Mouse (Mus musculus): ENCODE measurements at regions not wholly inside any gene's neighbourhood (a gene's known extent, or its start where the extent isn't known, plus 50 kb on each side); places are given as distances from the start of the nearest gene placed in this dataset.
A peak's percentile ranks its signal among the peaks of the same experiment; 100 is the strongest.

DNA sequence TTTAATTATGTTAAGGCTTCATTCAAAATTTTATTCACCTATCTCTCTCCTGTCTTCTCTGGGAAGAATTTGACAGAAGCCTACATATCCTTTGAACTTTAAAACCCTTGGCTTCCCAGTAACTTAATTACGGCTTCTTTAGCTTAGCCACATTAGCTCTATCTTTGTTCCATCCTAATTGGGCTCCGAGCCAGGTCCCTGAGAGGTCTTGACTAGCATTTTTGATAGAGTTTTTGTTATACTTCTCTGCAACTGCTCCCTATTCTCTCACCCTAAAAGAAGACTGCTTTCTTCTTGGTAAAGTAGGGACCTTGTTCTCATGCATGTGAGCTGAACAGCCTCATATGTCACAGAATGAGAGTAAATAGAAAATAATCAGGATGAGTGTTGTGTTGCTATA lies 115.1 kb upstream of the Nox3 start:
- Histone ChIP-seq H3K36me3 (no peaks in the 10 kb centered on the region), H3K4me1 (no peaks in the 10 kb centered on the region), H3K27me3 (no peaks in the 10 kb centered on the region), H3K4me3 (no peak overlapping the region), H3K27ac (replicated peaks) (no peak overlapping the region), H3K4me2 (replicated peaks) (no peak overlapping the region), H3K9me3 (no peaks in the 10 kb centered on the region), H3K9ac (replicated peaks) (no peak overlapping the region)
- WGBS: 69% methylated on average over 2 of the region's 2 CpGs
- ATAC-seq (ENCODE audit: low FRiP score, low read depth): no peak

DNA sequence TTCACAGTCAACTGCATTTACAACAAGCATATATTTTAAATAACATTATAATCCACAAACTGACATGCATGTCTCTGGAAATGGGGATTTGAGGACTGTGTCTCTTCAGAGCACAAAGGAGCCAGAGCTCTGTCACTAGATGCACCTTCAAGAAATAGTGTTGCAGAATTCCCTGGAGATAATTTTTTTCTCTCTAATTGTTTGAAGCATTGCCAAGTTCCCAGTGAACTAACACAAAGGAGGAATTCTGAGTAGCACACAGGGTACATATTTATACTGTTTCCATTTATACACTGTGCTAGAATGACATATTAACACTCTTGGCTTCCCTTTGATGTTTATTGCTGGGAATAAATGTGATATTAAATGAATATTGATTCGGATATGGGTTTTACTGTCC lies 107.4 kb upstream of the Nox3 start:
- no peaks in the 10 kb centered on the region for H3K4me1 ChIP-seq
- no peak overlapping the region for H3K4me3 ChIP-seq
- ATAC-seq (ENCODE audit: low FRiP score, low read depth): no peak
- H3K36me3 ChIP-seq: no peaks in the 10 kb centered on the region
- WGBS: 95% methylated on average over 1 of the region's 1 CpGs
- no peaks in the 10 kb centered on the region for H3K9me3 ChIP-seq
- H3K27ac ChIP-seq (replicated peaks): no peak overlapping the region
- H3K9ac ChIP-seq (replicated peaks): no peak overlapping the region
- H3K4me2 ChIP-seq (replicated peaks): no peak overlapping the region
- H3K27me3 ChIP-seq: no peaks in the 10 kb centered on the region

DNA sequence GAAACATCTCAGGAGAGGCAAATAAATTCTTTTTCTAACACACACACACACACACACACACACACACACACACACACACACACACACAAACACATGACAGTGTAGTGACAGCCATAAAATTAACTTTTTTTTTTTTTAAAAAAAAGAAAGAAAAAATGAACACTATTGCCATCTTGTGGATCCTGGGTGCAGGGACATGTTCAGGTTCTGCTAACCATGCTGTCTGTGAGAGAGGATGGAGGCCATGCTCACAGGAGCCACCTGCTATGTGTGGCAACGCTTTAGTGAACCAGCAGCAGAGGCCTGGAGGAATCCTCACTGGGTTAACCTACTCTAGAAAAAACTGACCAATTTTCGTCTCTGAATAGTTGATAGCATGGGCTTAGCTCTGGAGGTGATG lies 96.5 kb upstream of the Nox3 start:
- peak; percentile 66; the same call in 1 of the 2 replicates for ATAC-seq (ENCODE audit: low FRiP score, low read depth)
- Histone ChIP-seq H3K36me3 (no peaks in the 10 kb centered on the region), H3K4me1 (no peaks in the 10 kb centered on the region), H3K9me3 (no peaks in the 10 kb centered on the region), H3K27me3 (no peaks in the 10 kb centered on the region), H3K4me2 (replicated peaks) (no peak overlapping the region), H3K9ac (replicated peaks) (no peak overlapping the region), H3K4me3 (no peak overlapping the region), H3K27ac (replicated peaks) (no peak overlapping the region)
- WGBS: 12% methylated on average over 2 of the region's 2 CpGs

DNA sequence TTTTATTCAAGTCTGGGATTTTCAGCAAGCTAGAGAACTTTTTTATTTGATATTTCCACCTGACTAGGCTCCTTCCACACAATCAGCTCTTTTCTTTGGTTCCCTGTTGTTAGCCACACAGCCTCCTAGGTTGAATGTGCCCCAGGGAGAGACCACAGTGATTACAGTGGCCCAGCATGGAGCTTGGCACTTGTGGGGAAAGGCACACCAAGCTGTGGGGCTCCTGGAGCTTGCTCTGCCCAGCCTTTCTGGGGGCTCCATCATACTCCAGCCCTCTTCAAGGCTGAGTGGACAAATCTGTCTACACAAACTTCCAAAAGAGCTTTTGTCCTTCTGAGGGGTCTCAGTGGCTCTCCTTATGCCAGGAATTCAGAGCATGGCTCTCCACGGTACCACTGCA lies 86.1 kb upstream of the Nox3 start:
- WGBS: 11% methylated on average over 1 of the region's 1 CpGs
- Histone ChIP-seq H3K4me1 (no peaks in the 10 kb centered on the region), H3K9me3 (no peaks in the 10 kb centered on the region), H3K9ac (replicated peaks) (no peak overlapping the region), H3K27ac (replicated peaks) (no peak overlapping the region), H3K4me2 (replicated peaks) (no peak overlapping the region), H3K27me3 (no peaks in the 10 kb centered on the region), H3K36me3 (no peaks in the 10 kb centered on the region), H3K4me3 (no peak overlapping the region)
- no peak for ATAC-seq (ENCODE audit: low FRiP score, low read depth)

DNA sequence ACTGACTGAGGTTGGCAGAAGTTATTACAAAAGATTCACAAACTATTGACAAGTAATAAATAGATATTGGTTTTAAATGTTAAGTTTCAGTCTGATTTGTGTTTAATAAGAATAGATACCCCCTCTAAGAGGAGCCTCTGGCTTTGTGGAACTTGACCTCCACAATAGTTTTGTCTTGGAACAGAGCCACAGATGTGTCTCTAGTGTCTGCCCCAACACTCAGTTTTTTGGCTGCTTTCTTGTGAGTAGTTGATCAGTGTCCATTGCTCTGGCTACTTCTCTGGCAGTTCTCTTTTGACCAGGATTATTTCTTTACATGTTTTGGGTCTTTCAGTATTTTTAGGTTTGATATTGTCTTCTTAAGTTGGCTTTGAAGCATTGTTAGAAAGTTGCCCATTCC lies 81.6 kb upstream of the Nox3 start:
- Histone ChIP-seq H3K4me1 (no peaks in the 10 kb centered on the region), H3K36me3 (no peaks in the 10 kb centered on the region), H3K27me3 (no peaks in the 10 kb centered on the region), H3K27ac (replicated peaks) (no peak overlapping the region), H3K9ac (replicated peaks) (no peak overlapping the region), H3K4me3 (no peak overlapping the region), H3K4me2 (replicated peaks) (no peak overlapping the region), H3K9me3 (no peaks in the 10 kb centered on the region)
- no peak for ATAC-seq (ENCODE audit: low FRiP score, low read depth)

DNA sequence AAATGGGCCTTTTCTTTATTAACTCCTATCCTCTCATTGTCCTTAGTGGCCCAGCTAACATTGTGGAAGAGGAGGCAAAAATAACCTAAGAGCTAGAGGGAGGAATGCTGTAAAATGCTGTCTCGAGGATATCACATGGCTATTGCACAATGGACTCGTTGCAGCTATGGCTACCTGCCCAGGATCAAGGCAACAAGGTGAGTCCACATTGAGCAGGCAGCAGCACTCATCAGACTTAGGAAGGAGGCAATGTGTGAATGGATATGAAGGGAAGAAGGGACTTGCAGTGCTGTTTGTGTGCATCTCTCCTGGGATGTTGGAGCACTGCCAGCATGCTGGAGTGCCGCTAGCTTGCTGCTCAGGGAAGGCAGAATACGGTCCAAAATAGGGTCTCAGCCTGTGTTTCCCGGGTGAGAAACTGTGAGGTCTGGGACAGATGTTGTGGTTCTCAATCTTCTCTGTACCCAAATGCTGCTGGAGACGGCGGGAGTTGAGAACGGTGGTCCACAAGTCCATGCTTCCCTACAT lies 51.8 kb upstream of the Nox3 start:
- H3K4me3 ChIP-seq: no peak overlapping the region
- ATAC-seq (ENCODE audit: low FRiP score, low read depth): no peak
- 89% methylated on average over 8 of the region's 8 CpGs for WGBS

More for the DNA sequence above, 51.8 kb upstream of the Nox3 start:
- Histone ChIP-seq H3K27me3 (no peaks in the 10 kb centered on the region), H3K4me2 (replicated peaks) (no peak overlapping the region), H3K4me1 (no peaks in the 10 kb centered on the region), H3K27ac (replicated peaks) (no peak overlapping the region), H3K9me3 (no peaks in the 10 kb centered on the region), H3K9ac (replicated peaks) (no peak overlapping the region), H3K36me3 (no peaks in the 10 kb centered on the region)
